Mouse (Mus musculus): Measurements from ENCODE around the gene Ednra. TPM values are rescaled to one million over a fixed set of nuclear protein-coding genes. Genes with fewer than 3 reads are reported as not detected.
"Not testable (repeated sequence)": the region's sequence is repeated elsewhere in the genome, so short reads cannot be mapped to it uniquely, and the experiment has no call there.

The Ednra gene
- polyA plus RNA-seq, 1 experiment from 2014 or later, result 116 TPM

- Histone ChIP-seq H3K9me3 (no peaks in the 10 kb centered on the region), H3K9ac (no peak overlapping the region; the same call in 1 of the 2 replicates), H3K4me2 (peak overlapping the region; percentile 39; the same call in 1 of the 2 replicates), H3K4me1 (peaks cover 52% of the 10 kb centered on the region), H3K36me3 (no peaks in the 10 kb centered on the region), H3K27ac (peak overlapping the region; percentile 76), H3K27me3 (no peaks in the 10 kb centered on the region), H3K4me3 (no peak overlapping the region)
- ATAC-seq (ENCODE audit: borderline replicate concordance, extremely low read depth, low FRiP score, low TSS enrichment), result no peak
- WGBS, result 48% methylated on average over 7 of the region's 7 CpGs
Measured at GRCm38 (mm10) chr8:77714455-77714854, 9.8 kb downstream of the Ednra start.

DNA sequence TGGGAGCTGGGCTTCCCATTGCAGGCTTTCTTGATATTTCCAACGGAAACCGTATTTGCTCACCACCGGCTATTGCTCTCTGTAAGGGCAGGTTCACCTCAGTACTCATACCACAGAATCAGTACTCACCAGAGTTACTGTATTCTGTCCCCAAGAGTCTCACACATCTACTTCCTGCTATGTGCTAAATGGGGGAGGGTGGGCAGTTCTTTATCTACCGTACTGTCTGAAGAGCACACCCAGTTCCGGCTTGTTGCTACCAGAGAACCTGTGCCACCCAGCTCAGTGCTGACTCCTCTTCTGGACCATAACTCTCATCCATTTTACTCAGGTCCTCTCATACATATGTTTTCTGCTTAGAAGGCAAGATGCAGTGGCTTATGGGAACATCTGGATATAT is 10.6 kb downstream of the Ednra start:
- Histone ChIP-seq H3K27ac (peak overlapping the region; percentile 76), H3K9ac (no peak overlapping the region), H3K9me3 (no peaks in the 10 kb centered on the region), H3K4me2 (peak overlapping the region; percentile 39), H3K36me3 (no peaks in the 10 kb centered on the region), H3K4me3 (no peak overlapping the region), H3K27me3 (no peaks in the 10 kb centered on the region), H3K4me1 (peaks cover 56% of the 10 kb centered on the region)
- 58% methylated on average over 5 of the region's 5 CpGs for WGBS
- ATAC-seq (ENCODE audit: borderline replicate concordance, extremely low read depth, low FRiP score, low TSS enrichment), result no peak

- Histone ChIP-seq H3K9ac (no peak overlapping the region), H3K36me3 (peaks cover 15% of the 10 kb centered on the region; the same call in 1 of the 2 replicates), H3K4me3 (no peak overlapping the region), H3K27ac (no peak overlapping the region), H3K27me3 (no peaks in the 10 kb centered on the region), H3K4me2 (no peak overlapping the region), H3K9me3 (no peaks in the 10 kb centered on the region), H3K4me1 (peaks cover 29% of the 10 kb centered on the region)
- whole genome bisulfite sequencing, result 89% methylated on average over 4 of the region's 4 CpGs
- no peak for ATAC-seq (ENCODE audit: borderline replicate concordance, extremely low read depth, low FRiP score, low TSS enrichment)
Measured at GRCm38 (mm10) chr8:77704768-77705167, 19.5 kb downstream of the Ednra start.

GRCm38 (mm10) chr8:77698028-77698427 is 26.2 kb downstream of the Ednra start:
- Histone ChIP-seq H3K9ac (no peak overlapping the region), H3K27me3 (no peaks in the 10 kb centered on the region), H3K4me2 (no peak overlapping the region), H3K36me3 (no peaks in the 10 kb centered on the region; the same call in 1 of the 2 replicates), H3K9me3 (no peaks in the 10 kb centered on the region), H3K27ac (no peak overlapping the region), H3K4me1 (peaks cover 18% of the 10 kb centered on the region), H3K4me3 (no peak overlapping the region)
- 77% methylated on average over 10 of the region's 10 CpGs for WGBS
- no peak for ATAC-seq (ENCODE audit: borderline replicate concordance, extremely low read depth, low FRiP score, low TSS enrichment)

- peak overlapping the region; percentile 35; the same call in 1 of the 2 replicates for H3K27ac ChIP-seq
- WGBS, result 66% methylated on average over 4 of the region's 4 CpGs
- H3K9me3 ChIP-seq, result no peaks in the 10 kb centered on the region
- peaks cover 19% of the 10 kb centered on the region for H3K4me1 ChIP-seq
- H3K36me3 ChIP-seq, result peaks cover 3% of the 10 kb centered on the region; the same call in 1 of the 2 replicates
- no peak overlapping the region for H3K4me2 ChIP-seq
- H3K27me3 ChIP-seq, result no peaks in the 10 kb centered on the region
- H3K4me3 ChIP-seq, result no peak overlapping the region
- no peak for ATAC-seq (ENCODE audit: borderline replicate concordance, extremely low read depth, low FRiP score, low TSS enrichment)
- H3K9ac ChIP-seq, result no peak overlapping the region
Measured at GRCm38 (mm10) chr8:77696182-77696581, 28.1 kb downstream of the Ednra start.

DNA sequence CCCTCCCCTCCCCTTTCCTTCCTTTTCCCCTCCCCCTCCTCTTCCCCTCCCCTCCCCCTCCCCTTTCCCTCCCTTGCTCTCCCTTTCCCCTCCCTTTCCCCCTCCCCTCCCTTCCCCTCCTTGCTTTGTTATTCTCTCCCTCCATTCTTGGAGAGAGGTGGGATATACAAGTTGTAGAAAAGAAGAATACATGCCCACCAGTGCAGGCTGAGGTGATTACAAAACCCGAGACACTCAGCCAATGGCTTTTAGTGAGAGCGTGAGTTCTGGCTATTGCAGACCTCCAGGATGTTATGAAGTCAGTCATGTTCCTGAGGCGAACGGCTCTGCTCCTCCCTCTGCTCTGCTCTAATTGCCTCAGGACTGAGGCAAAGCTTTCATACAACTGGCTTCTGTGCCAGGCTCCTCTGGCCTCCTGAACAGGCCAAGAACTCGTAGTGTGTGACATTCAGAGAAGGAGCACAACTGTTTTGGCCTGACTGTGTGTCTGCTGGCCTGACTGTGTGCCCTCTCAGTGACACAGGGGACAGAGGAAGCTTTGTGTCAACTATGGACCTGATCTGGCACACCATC is 28.7 kb downstream of the Ednra start:
- no peak overlapping the region for H3K4me3 ChIP-seq
- H3K4me2 ChIP-seq, result no peak overlapping the region
- peaks cover 19% of the 10 kb centered on the region for H3K4me1 ChIP-seq
- no peaks in the 10 kb centered on the region for H3K27me3 ChIP-seq
- H3K27ac ChIP-seq, result peak overlapping the region; percentile 35
- H3K36me3 ChIP-seq, result peaks cover 3% of the 10 kb centered on the region; the same call in 1 of the 2 replicates
- no peaks in the 10 kb centered on the region for H3K9me3 ChIP-seq
- no peak overlapping the region for H3K9ac ChIP-seq
- WGBS, result 30% methylated on average over 5 of the region's 5 CpGs
- ATAC-seq (ENCODE audit: borderline replicate concordance, extremely low read depth, low FRiP score, low TSS enrichment), result peak; percentile 71; the same call in 1 of the 2 replicates

GRCm38 (mm10) chr8:77695070-77695469 is 29.2 kb downstream of the Ednra start:
- H3K9ac ChIP-seq, result no peak overlapping the region
- 26% methylated on average over 3 of the region's 3 CpGs for WGBS
- H3K4me3 ChIP-seq, result no peak overlapping the region
- H3K27me3 ChIP-seq, result no peaks in the 10 kb centered on the region
- H3K4me2 ChIP-seq, result no peak overlapping the region
- H3K36me3 ChIP-seq, result peaks cover 3% of the 10 kb centered on the region; the same call in 1 of the 2 replicates
- H3K27ac ChIP-seq, result no peak overlapping the region
- ATAC-seq (ENCODE audit: borderline replicate concordance, extremely low read depth, low FRiP score, low TSS enrichment), result 0 out of 2 replicates have a peak, but pooled peaks have one; percentile 16
- no peaks in the 10 kb centered on the region for H3K9me3 ChIP-seq
- peaks cover 19% of the 10 kb centered on the region for H3K4me1 ChIP-seq

DNA sequence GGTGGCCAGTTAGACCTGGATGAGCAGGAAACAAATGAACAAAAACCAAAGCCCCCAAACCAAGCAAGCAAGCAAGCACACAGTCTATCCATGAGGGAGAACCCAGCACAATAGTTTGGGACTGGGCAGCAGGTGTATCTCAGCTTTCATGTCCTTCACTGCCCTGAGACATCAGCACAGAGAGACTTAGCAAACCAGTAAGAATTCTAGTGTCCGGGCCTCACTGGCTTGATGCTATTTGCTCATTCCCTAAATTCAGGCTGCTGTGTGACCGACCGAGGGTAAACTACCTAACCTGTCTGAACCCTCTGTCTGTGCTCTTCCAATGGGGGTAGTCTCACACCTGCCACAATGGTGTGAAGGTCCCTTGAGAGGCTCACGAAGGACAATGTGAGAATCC is 29.7 kb downstream of the Ednra start:
- Histone ChIP-seq H3K27me3 (no peaks in the 10 kb centered on the region), H3K9me3 (no peaks in the 10 kb centered on the region), H3K4me1 (peaks cover 19% of the 10 kb centered on the region), H3K9ac (no peak overlapping the region), H3K27ac (no peak overlapping the region), H3K36me3 (peaks cover 3% of the 10 kb centered on the region; the same call in 1 of the 2 replicates), H3K4me2 (no peak overlapping the region), H3K4me3 (no peak overlapping the region)
- no peak for ATAC-seq (ENCODE audit: borderline replicate concordance, extremely low read depth, low FRiP score, low TSS enrichment)
- 64% methylated on average over 4 of the region's 4 CpGs for WGBS

DNA sequence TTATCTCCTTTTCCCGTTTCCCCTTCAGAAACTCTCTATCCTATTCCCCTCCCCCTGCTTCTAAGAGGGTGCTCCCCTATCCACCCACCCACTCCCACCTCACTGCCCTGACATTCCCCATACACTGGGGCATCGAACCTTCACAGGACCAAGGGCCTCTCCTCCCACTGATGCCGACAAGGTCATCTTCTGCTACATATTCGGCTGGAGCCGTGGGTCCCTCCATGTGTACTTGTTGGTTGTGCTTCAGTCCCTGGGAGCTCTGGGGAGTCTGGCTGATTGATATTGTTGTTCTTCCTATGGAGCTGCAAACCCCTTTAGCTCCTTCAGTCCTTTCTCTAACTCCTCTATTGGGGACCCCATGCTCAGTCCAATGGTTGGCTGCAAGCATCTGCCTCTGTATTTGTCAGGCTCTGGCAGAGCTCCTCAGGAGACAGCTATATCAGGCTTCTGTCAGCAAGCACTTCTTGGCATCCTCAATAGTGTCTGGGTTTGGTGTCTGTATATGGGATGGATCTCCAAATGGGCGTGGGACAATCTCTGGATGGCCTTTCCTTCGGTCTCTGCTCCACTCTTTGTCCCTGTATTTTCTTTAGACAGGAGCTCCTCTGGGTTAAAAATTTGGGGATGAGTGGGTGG is 34.7 kb downstream of the Ednra start:
- WGBS, result 66% methylated on average over 7 of the region's 7 CpGs
- not testable (repeated sequence) for H3K27ac ChIP-seq

DNA sequence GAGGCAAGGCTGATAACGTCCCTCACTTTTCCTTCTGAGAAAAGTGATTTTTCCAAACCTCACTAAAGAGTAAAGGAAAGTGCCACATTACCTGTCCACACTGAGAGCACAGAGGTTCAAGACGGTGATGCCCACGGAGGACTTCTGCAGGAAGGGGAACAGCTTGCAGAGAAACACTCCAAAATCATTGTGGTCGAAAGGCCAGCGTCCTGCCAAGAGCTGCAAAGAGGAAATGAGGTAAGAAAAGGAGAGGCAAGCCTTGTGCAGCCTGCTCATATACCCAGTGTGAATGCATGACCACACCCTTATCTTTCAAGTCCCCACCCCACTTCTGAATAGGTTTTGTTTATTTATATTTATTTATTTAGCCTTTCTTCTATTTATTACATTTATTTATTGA is 35.3 kb downstream of the Ednra start:
- H3K4me1 ChIP-seq, result peaks cover 15% of the 10 kb centered on the region
- no peaks in the 10 kb centered on the region for H3K27me3 ChIP-seq
- 58% methylated on average over 5 of the region's 5 CpGs for WGBS
- no peaks in the 10 kb centered on the region for H3K9me3 ChIP-seq
- no peak overlapping the region for H3K4me2 ChIP-seq
- H3K27ac ChIP-seq, result no peak overlapping the region
- H3K36me3 ChIP-seq, result peaks cover 11% of the 10 kb centered on the region; the same call in 1 of the 2 replicates
- H3K4me3 ChIP-seq, result no peak overlapping the region
- ATAC-seq (ENCODE audit: borderline replicate concordance, extremely low read depth, low FRiP score, low TSS enrichment), result no peak
- no peak overlapping the region for H3K9ac ChIP-seq

More for the DNA sequence above, 34.7 kb downstream of the Ednra start:
- not testable (repeated sequence) for H3K4me2 ChIP-seq; ATAC-seq (ENCODE audit: borderline replicate concordance, extremely low read depth, low FRiP score, low TSS enrichment); H3K9ac ChIP-seq; H3K27me3 ChIP-seq; H3K4me3 ChIP-seq; H3K9me3 ChIP-seq
- Histone ChIP-seq H3K36me3 (peaks cover 11% of the 10 kb centered on the region; the same call in 1 of the 2 replicates), H3K4me1 (peaks cover 11% of the 10 kb centered on the region; the same call in 1 of the 2 replicates)

DNA sequence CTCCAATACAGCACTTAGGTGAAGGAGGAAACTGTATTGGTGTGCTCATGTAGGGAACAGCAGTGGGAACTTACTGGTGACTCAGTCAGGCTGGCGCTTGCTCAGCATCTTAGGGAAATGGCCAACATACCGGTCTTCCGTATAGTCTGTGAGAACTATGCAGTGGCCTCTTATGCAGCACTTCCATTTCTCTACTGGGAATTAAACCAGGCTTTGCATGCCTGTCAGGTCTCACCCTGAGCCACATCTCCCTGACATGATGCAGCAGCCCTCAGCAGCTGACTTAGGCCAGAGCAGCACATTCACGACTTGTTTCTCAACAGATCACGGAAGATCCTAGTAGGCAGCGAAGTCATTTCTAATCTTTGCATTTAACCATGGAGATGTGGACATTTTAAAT is 39.9 kb downstream of the Ednra start:
- Histone ChIP-seq H3K9me3 (no peaks in the 10 kb centered on the region), H3K4me2 (no peak overlapping the region), H3K4me3 (no peak overlapping the region), H3K27ac (peak overlapping the region; percentile 70), H3K27me3 (no peaks in the 10 kb centered on the region), H3K9ac (no peak overlapping the region), H3K4me1 (peaks cover 31% of the 10 kb centered on the region), H3K36me3 (peaks cover 10% of the 10 kb centered on the region; the same call in 1 of the 2 replicates)
- 52% methylated on average over 6 of the region's 6 CpGs for WGBS
- peak; percentile 44; the same call in 1 of the 2 replicates for ATAC-seq (ENCODE audit: borderline replicate concordance, extremely low read depth, low FRiP score, low TSS enrichment)
